Mouse (Mus musculus): ENCODE results near the gene Surf4. TPM values are rescaled to one million over a fixed set of nuclear protein-coding genes. Genes with fewer than 3 reads are reported as not detected.

The Surf4 gene
- polyA plus RNA-seq, 1 experiment: 214 TPM

DNA sequence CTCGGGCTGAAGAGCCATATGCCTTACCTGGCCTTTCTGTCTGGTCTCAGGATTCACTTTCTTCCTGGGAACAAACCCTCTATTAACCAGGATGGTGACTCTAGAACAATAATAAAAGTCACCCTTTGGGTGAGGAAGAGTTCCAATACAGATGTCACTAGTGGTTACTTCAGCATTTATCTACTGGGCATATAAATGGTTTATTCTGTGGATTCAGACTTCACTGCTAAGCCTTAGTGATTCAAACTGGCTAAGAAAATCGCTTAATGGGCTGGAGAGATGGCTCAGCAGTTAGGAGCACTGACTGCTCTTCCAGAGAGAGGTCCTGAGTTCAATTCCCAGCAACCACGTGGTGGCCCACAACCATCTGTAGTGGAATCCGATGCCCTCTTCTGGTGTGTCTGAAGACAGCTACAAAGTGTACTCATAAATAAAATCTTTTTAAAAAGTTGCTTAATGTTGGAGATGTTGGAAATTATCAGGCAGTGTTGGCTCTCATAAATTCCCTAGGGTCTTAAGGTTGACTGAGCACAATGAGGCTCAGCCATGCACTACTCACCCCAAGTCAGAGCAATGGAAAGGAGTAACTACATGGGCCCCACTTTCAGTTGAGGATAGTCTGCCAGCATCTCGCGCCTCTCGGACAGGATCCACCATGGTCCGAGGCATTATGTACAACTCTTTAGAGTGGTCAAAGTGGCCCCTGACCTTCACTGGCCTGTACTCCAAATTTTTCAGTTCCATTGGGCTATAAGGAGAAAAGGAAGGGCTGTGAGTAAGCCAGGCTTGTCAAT lies 19.4 kb downstream of the Surf4 start:
- Histone ChIP-seq H3K4me1 (ENCODE audit: control insufficient read depth, insufficient read depth, low read length) (peaks cover 13% of the 10 kb centered on the region), H3K4me3 (replicated peaks; ENCODE audit: extremely low read depth, low read depth, low read length) (no peak overlapping the region)
- 61% methylated on average over 8 of the region's 8 CpGs for WGBS
- DNase-seq: no peak
- TF ChIP-seq POLR2A (IDR thresholded peaks at IDR 0.05; ENCODE audit: borderline replicate concordance, extremely low read depth, low read depth, low read length) (no peak), CTCF (IDR thresholded peaks at IDR 0.05; ENCODE audit: insufficient read depth, low read length) (no peak)

DNA sequence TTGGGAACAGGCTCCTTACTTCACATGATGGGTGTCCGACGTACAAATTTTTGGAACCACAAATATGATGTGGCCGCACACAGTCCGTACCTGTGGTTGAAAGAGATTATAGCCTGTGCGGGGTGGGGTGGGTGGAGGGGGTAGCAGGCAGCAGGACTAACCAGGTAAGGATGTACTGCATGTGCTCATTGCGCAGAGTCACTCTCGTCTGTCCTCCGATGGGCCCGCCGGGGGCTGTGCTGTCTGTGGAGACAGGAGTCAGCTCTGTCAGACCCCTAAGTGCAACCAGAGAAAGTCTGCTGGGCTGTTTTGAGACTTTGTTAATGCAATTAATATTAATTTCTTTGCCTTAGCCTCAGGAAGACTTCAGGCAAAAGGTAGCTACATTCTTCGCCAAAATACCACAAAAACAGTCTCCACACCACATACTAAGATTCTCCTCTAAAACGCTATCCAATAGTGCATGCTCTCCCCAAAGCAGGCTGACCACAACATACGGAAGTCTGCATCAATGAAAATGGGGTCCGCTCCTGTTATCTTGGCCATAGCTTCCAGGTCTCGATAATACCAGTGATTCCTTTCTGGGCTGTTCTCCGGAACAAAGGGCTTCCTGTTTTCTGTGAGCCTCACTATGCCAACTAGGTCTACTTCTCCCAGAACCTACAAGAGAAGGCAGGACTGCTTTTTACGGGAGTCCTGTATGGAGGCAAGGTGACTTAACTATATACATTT lies 20.1 kb downstream of the Surf4 start:
- no peak for DNase-seq
- Histone ChIP-seq H3K4me1 (ENCODE audit: control insufficient read depth, insufficient read depth, low read length) (peaks cover 16% of the 10 kb centered on the region), H3K4me3 (replicated peaks; ENCODE audit: extremely low read depth, low read depth, low read length) (no peak overlapping the region)
- no peak for TF ChIP-seq POLR2A (IDR thresholded peaks at IDR 0.05; ENCODE audit: borderline replicate concordance, extremely low read depth, low read depth, low read length)
- no peak for TF ChIP-seq CTCF (IDR thresholded peaks at IDR 0.05; ENCODE audit: insufficient read depth, low read length)
- WGBS: 75% methylated on average over 17 of the region's 17 CpGs

DNA sequence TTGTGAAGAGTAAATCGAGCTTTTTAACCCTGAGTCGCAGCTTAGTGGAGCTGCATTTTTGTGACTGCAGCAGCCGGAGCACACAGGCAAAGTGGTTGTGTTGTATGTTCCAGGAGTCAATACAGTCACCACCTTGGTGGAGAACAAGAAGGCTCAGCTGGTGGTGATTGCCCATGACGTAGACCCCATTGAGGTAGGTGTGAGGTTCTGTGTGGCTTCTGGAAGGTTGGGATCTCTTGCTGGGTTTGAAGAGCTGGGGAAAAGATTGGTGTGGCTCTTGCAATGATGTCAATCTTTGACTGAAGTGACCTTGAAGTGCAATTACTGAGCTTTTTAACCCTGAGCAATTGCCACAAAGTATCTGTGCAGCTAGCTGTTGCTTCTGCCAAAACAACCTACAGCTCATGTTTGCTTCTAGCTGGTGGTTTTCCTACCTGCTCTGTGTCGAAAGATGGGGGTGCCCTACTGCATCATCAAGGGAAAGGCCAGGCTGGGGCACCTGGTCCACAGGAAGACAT lies 21.4 kb downstream of the Surf4 start:
- TF ChIP-seq CTCF (IDR thresholded peaks at IDR 0.05; ENCODE audit: insufficient read depth, low read length) (no peak), POLR2A (IDR thresholded peaks at IDR 0.05; ENCODE audit: borderline replicate concordance, extremely low read depth, low read depth, low read length) (no peak)
- peaks cover 19% of the 10 kb centered on the region for H3K4me1 ChIP-seq (ENCODE audit: control insufficient read depth, insufficient read depth, low read length)
- 59% methylated on average over 5 of the region's 5 CpGs for WGBS
- no peak overlapping the region for H3K4me3 ChIP-seq (replicated peaks; ENCODE audit: extremely low read depth, low read depth, low read length)
- DNase-seq: no peak

- no peak for TF ChIP-seq POLR2A (IDR thresholded peaks at IDR 0.05; ENCODE audit: borderline replicate concordance, extremely low read depth, low read depth, low read length)
- Histone ChIP-seq H3K4me1 (ENCODE audit: control insufficient read depth, insufficient read depth, low read length) (peaks cover 12% of the 10 kb centered on the region), H3K4me3 (replicated peaks; ENCODE audit: extremely low read depth, low read depth, low read length) (peak overlapping the region; percentile 88)
- DNase-seq: no peak
- under 1% methylated on average over 37 of the region's 37 CpGs for WGBS
Observed at GRCm38 (mm10) chr2:26910994-26911765, 22.5 kb downstream of the Surf4 start.

DNA sequence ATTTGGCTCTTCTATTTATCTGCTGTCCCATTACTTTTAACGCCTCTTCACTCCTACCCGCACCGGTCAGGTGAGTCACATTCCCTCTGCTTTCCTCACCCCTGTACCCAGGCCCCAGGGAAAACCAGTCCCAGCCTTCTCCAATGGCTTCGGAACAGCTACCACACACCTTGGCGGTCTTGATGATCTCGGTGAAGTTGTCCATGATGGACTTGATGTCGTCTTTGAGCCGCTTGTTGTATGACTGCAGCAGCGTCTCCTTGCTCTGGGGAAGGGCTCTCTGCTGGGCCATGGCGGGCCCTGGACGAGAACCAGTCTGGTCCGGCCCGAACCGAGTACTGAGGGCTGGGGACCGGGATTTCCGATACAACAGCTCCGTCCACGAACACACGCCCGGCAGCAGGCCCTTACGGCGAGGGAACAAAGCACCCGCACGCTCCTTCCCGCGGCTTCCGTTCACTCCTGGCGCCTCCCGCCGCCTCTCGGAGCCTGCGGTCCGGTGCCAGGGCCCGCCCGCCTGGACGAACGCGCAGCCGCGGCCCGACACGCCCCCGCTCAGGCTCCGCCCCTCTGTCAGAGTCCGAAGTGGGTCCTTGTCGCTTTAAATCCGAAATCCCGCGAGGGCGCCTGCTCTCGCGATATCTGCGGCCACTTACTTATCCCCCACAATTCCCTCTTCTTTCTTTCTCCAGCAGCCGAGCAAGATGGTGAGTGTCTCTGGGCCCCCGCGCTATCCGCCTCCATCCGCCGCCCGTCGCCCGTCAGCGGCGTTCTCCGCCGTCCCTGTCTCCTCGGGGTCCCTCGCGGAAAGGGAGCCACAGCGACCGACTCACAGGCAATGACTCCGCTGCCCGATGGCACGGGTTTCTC lies 23.4 kb downstream of the Surf4 start, which contains the start of the genes Med22 and Rpl7a:
Med22 (minus strand) TSS at position 554 of the 870 bp plus-strand sequence.
Rpl7a (plus strand) TSS at position 641 of the 870 bp plus-strand sequence.
- no peak for TF ChIP-seq CTCF (IDR thresholded peaks at IDR 0.05; ENCODE audit: insufficient read depth, low read length)
- peak; percentile 89 for TF ChIP-seq POLR2A (IDR thresholded peaks at IDR 0.05; ENCODE audit: borderline replicate concordance, extremely low read depth, low read depth, low read length)
- H3K4me3 ChIP-seq (replicated peaks; ENCODE audit: extremely low read depth, low read depth, low read length): peak within 1 kb of the TSS; percentile 88
- peaks cover 12% of the 10 kb centered on the region for H3K4me1 ChIP-seq (ENCODE audit: control insufficient read depth, insufficient read depth, low read length)
- WGBS: under 1% methylated on average over 73 of the region's 74 CpGs
- DNase-seq: peak; percentile 100

DNA sequence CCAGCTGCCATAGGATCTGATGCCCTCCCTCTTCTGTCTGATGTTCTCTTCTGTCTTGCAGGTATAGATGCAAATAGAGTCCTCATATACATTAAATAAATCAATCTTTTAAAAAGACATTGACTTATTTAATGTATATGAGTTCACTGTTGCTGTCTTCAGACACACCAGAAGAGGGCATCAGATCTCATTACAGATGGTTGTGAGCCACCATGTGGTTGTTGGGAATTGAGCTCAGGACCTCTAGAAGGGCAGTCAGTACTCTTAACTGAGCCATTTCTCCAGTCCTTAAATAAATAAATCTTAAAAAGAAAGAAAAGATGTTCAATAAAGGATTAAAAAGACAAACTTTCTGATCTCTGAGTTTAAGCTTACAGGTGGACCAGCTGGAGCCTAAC lies 24.3 kb downstream of the Surf4 start:
- no peak overlapping the region for H3K4me3 ChIP-seq (replicated peaks; ENCODE audit: extremely low read depth, low read depth, low read length)

GRCm38 (mm10) chr2:26908710-26909386 lies 24.9 kb downstream of the Surf4 start:
- WGBS: 62% methylated on average over 18 of the region's 18 CpGs
- peaks cover 12% of the 10 kb centered on the region for H3K4me1 ChIP-seq (ENCODE audit: control insufficient read depth, insufficient read depth, low read length)
- no peak overlapping the region for H3K4me3 ChIP-seq (replicated peaks; ENCODE audit: extremely low read depth, low read depth, low read length)
- no peak for DNase-seq
- no peak for TF ChIP-seq POLR2A (IDR thresholded peaks at IDR 0.05; ENCODE audit: borderline replicate concordance, extremely low read depth, low read depth, low read length)
- TF ChIP-seq CTCF (IDR thresholded peaks at IDR 0.05; ENCODE audit: insufficient read depth, low read length): no peak

More for the DNA sequence above, 24.3 kb downstream of the Surf4 start:
- peaks cover 12% of the 10 kb centered on the region for H3K4me1 ChIP-seq (ENCODE audit: control insufficient read depth, insufficient read depth, low read length)
- TF ChIP-seq POLR2A (IDR thresholded peaks at IDR 0.05; ENCODE audit: borderline replicate concordance, extremely low read depth, low read depth, low read length): no peak
- no peak for TF ChIP-seq CTCF (IDR thresholded peaks at IDR 0.05; ENCODE audit: insufficient read depth, low read length)
- DNase-seq: no peak

GRCm38 (mm10) chr2:26907109-26907508 lies 26.6 kb downstream of the Surf4 start:
- 22% methylated on average over 4 of the region's 4 CpGs for whole genome bisulfite sequencing
- TF ChIP-seq CTCF (IDR thresholded peaks at IDR 0.05; ENCODE audit: insufficient read depth, low read length): peak; percentile 82
- no peak for TF ChIP-seq POLR2A (IDR thresholded peaks at IDR 0.05; ENCODE audit: borderline replicate concordance, extremely low read depth, low read depth, low read length)
- H3K4me1 ChIP-seq (ENCODE audit: control insufficient read depth, insufficient read depth, low read length): peaks cover 18% of the 10 kb centered on the region
- H3K4me3 ChIP-seq (replicated peaks; ENCODE audit: extremely low read depth, low read depth, low read length): no peak overlapping the region
- DNase-seq: peak; percentile 37
